Mouse (Mus musculus) mouse embryonic stem cell (cell line): Measurements from ENCODE around the gene Galns.

Experiments
- in situ Hi-C, 2 experiments: fragments of 300-500 bp; cut with MboI; formaldehyde crosslinking; loops; 1 replicate in 1 of 2; 3 replicates in 1 of 2; pipeline ENCODE4 v1.14.3; 2019 to 2020; ENCODE audit warnings: low sequenced_read_pairs in 2 of 2, low pct_unique_long_range_greater_than_20kb in 1 of 2, mixed read lengths in 1 of 2; ENCODE audit not compliant: unreplicated experiment in 1 of 2

Galns gene

GRCm38 (mm10) chr8:122556030-122557009, 54.9 kb downstream of the Galns start:
- in situ Hi-C loops: no loop called here

GRCm38 (mm10) chr8:122554786-122555185, 56.5 kb downstream of the Galns start:
- in situ Hi-C loops: no loop called here

DNA sequence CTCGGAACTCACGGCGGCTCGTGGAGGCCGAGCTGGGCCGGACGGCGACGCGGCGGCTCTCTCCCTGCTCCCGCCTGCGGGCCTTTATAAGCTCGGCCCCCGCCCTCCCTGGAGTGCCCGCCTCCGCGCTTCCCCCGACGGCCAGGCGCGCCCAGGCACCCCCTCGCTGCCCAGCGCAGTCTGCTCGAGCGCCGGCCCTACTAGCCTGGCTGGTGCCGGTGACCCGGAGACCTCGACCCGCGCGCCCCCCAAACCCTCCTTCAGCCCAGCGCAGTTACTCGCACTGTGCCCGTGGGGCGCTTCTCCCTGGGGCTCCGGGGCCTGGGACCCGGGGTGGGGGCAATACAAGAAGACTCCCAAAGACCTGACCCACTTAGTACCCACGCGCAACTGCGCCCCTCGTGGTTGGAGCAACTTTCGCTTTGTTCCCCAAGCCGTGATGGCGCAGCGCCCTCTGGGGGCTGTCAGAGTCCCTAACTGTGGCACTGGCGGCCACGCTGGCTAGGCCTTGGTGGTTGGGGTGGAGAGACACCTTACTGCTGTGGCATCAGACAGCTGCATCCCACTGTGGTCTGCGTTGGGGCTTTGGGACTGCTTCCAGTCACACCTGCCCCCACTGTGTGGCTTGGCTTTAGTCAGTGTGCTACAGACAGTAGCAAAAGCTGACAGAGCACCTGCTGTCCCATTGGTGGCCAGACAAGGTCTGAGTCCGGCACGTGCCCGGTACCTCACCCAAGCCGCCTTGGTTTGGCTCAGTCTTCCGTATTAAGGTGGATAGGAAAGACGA, 59.8 kb downstream of the Galns start, which contains the start of gene Piezo1:
TSS of gene Piezo1 (minus strand) at position 65 of the 787 bp plus-strand sequence.
- in situ Hi-C loops: no loop called here

DNA sequence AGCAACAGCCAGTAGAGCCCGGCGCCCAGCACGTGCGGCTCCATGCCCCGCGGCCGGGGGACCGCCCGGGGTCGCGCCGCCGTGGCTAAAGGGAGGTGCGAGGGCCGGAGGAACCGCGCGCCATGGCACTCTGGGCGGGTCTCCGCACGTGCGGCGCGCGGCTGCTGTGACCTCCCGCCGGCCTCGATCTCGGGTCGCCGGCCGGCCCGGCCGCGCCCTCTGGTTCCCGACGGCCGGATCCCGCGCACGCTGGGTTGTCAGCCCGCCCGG, 60.3 kb downstream of the Galns start:
- in situ Hi-C loops: no loop called here

GRCm38 (mm10) chr8:122550234-122550994, 60.8 kb downstream of the Galns start:
- in situ Hi-C loops: no loop called here

DNA sequence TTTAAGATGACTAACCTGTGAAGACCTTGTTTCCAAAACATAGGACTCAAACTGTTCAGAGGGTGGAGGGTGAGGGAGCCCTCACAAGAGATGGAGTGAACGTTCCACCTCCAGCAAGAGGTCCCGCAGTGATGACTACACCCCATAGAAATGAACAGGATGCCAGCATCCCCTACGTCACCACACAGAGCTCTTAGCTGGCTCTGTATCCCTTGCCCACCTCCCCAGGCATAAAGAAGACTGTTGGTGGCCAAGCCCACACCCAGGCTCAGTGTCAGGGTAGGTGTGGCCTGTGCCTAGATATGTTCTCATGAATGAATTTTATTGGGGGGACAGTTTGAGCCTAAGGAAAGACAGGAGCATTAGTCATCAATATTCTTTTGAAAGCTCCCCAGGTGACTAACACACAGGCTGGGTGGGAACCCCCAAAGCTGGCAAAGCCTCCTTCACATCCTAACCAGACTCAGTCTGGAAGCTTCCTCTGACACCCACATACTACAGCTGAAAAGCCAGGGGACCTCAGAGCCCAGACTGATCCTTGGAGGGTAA, 62.3 kb downstream of the Galns start:
- in situ Hi-C loops: loop anchor here in 1 of 2 experiments (5.0 kb wide), 1 partner anchor 47 kb away; no protein-coding TSS in a partner anchor

GRCm38 (mm10) chr8:122548331-122548730, 62.9 kb downstream of the Galns start:
- in situ Hi-C loops: loop anchor here in 1 of 2 experiments (5.0 kb wide), 1 partner anchor 46 kb away; no protein-coding TSS in a partner anchor

DNA sequence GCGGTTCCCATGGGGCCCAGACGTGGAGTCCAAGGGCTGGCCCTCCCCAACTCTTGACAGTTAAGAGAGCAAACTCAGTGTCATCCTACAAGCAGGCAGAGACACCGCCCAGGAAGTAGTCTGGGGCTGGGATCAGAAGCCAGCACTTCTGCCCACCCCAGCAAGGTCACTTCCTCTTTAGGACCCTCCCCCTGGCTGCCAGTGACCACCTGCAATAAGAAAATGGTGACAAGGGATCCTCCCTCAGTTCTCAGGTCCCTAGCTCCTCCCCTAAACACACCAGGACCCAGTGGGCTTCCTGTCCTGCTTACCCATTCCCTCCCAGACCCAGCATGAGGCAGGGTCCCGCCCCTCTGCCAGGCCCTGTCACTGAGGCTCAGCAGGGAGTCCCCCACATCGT, 63.4 kb downstream of the Galns start:
- in situ Hi-C loops: loop anchor here in 1 of 2 experiments (5.0 kb wide), 1 partner anchor 46 kb away; no protein-coding TSS in a partner anchor

DNA sequence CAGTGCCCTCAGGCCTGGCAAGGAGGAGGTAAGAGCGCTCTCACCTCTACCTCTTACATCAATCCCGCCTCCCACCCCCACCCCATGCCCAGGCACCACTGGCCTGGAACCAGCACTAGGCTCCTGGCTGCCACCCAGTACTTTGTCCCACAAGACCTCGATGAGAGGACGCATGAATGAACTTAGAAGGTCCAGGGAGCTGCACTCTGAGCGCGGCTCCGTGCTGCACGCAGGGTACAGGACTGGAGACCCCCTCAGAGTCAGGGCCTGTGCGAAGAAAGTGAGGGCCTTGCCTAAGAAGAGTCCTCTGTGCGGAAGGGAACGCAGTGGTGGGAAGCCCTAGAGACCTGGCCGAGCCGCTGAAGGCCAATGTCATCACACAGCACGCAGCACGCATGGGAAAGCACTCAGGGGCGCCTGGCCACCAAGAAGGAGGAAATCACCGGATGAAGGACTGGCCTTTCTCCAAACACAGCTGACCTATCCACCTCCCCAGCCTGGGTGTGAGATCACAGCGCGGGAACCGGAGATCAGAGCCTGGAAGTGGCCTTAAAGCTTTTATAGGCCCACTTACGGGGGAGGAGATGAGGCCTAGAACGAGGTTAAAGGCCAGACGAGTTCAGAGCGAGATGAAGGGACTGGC, 64.3 kb downstream of the Galns start:
- in situ Hi-C loops: loop anchor here in 1 of 2 experiments (5.0 kb wide), 1 partner anchor 45 kb away; no protein-coding TSS in a partner anchor

GRCm38 (mm10) chr8:122546066-122546755, 65.1 kb downstream of the Galns start:
- in situ Hi-C loops: loop anchor here in 1 of 2 experiments (5.0 kb wide), 1 partner anchor 44 kb away; no protein-coding TSS in a partner anchor

GRCm38 (mm10) chr8:122544138-122544537, 67.1 kb downstream of the Galns start:
- in situ Hi-C loops: no loop called here

GRCm38 (mm10) chr8:122538310-122539076, 72.8 kb downstream of the Galns start:
- in situ Hi-C loops: no loop called here

GRCm38 (mm10) chr8:122537812-122538211, 73.5 kb downstream of the Galns start:
- in situ Hi-C loops: no loop called here

DNA sequence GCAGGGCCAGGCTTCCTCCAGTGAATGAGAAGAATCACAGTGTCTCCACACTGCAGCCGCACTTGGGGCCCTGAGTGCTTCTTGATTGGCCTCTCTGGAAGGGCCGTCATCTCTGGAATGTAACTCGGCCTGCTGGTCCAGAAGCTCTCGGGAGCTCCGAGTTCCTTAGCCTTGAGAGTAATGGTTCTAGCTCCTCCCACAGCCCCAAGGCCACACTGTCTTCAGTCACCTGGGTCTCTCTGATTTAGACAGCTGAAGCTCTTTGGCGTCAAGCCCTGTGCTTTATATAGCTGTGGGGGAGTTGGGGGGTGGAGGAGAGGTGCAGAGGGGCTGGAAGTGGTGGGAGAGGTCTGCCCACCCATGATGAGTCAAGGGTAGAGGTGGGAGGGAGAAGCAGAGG, 74.2 kb downstream of the Galns start:
- in situ Hi-C loops: no loop called here

GRCm38 (mm10) chr8:122531312-122531711, 80.0 kb downstream of the Galns start:
- in situ Hi-C loops: no loop called here

DNA sequence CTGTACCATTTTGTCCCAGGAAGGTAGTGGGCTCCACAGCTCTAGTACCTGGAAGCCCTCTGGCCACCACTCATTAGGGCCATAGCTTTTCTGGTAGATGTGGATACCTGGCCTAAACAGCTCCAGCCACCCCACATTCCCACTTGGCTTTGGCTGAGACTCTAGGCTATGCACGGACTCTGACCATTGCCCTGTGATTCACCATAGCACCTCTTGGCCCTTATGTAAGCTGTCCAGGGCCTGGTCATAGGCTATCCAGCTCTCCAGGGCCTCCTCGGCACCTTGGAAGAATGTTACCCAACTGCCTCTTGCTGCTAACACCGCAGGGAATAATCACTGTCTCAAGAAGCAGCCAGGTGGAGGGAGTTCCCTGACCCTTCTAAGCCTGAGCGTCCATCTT, 82.1 kb downstream of the Galns start:
- in situ Hi-C loops: no loop called here
